Mouse (Mus musculus) liver, postnatal 0 days (tissue): ENCODE measurements around the gene Exoc8.

Experiments
- CTCF ChIP-seq: sonication (generic); IDR thresholded peaks from 2 replicates; pipeline ENCODE4 v1.5.1; 2016; ENCODE audit warnings: antibody characterized with exemption, low read depth
- EP300 ChIP-seq: IDR thresholded peaks from 2 replicates; pipeline ENCODE4 v1.6.1; 2016; ENCODE audit warnings: antibody characterized with exemption, low read depth, mild to moderate bottlenecking

DNA sequence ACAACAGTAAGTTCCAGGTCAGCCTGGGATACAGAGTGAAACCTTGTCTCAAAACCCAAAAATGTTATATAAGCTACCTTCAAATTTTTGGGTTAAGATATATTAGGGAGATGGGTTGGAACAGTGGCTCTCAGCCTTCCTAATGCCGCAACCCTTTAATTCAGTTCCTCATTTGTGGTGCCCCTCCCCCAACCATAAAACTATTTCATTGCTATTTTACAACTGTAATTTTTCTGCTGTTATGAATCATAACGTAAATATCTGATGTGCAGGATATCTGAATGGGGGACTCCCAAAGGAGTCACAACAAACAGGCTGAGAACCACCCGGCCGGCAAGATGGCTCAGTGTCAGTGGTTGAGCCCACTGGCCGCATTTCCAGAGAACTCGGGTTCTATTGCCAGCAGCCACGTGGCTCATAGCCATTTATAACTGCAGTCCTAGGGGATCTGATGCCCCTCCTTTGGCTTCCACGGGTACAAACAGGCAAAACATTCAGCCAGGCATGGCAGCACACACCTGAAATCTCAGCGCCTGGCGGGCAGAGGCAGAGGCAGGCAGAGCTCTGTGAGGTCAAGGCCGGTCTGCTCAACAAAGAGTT lies 25.1 kb upstream of the Exoc8 start:
- TF ChIP-seq CTCF (no peak), EP300 (no peak)
